Mouse (Mus musculus): ENCODE measurements around the gene Klk13.

Klk13 gene

GRCm38 (mm10) chr7:43772901-43773300, 60.5 kb downstream of the Klk13 start:
- no peak for DNase-seq

- DNase-seq: no peak
Observed at GRCm38 (mm10) chr7:43774364-43774763, 62.0 kb downstream of the Klk13 start, which contains the start of gene Klk11. Gene Klk11 (plus strand): TSS chr7:43774604.

GRCm38 (mm10) chr7:43774802-43775201, 62.4 kb downstream of the Klk13 start:
- DNase-seq: no peak

- DNase-seq: no peak
Observed at GRCm38 (mm10) chr7:43775311-43776057, 63.1 kb downstream of the Klk13 start.

- DNase-seq: no peak
Observed at GRCm38 (mm10) chr7:43776506-43776905, 64.1 kb downstream of the Klk13 start.
